Mouse (Mus musculus) kidney, postnatal 0 days (tissue): ENCODE measurements around the gene Cobl. TPM values are rescaled to one million over a fixed set of nuclear protein-coding genes. Genes with fewer than 3 reads are reported as not detected.

Experiments used
- ATAC-seq: fragments of 200-750 bp; cut with Nextera tagmentation; replicated peaks from 2 replicates; pipeline ENCODE4 v1.8.0; 2017; ENCODE audit warnings: low read depth, moderate number of reproducible peaks, moderate TSS enrichment, moderate library complexity; ENCODE audit not compliant: low FRiP score
- DNase-seq: peaks from one replicate; pipeline ENCODE4 v3.0.0-alpha.2; 2016; ENCODE audit warnings: low spot score
- H3K27ac ChIP-seq: fragments of 300-500 bp; sonication (generic); 2 replicates; pipeline ENCODE4 v1.5.1; 2014; ENCODE audit warnings: mild to moderate bottlenecking
- H3K27me3 ChIP-seq: fragments of 300-500 bp; sonication (generic); 2 replicates; pipeline ENCODE4 v1.6.1; 2014; ENCODE audit warnings: low read length, mixed read lengths; ENCODE audit not compliant: insufficient read depth
- H3K36me3 ChIP-seq: fragments of 300-500 bp; sonication (generic); 2 replicates; pipeline ENCODE4 v1.6.1; 2014; ENCODE audit warnings: low read length, mixed read lengths; ENCODE audit not compliant: insufficient read depth
- H3K4me1 ChIP-seq: fragments of 300-500 bp; sonication (generic); replicated peaks from 2 replicates; pipeline ENCODE4 v1.6.1; 2014; ENCODE audit warnings: antibody characterized with exemption, low read length, mixed read lengths; ENCODE audit not compliant: insufficient read depth
- H3K4me2 ChIP-seq: fragments of 300-500 bp; sonication (generic); 2 replicates; pipeline ENCODE4 v1.6.1; 2014; ENCODE audit warnings: mild to moderate bottlenecking, low read length, moderate library complexity, mixed read lengths
- H3K4me3 ChIP-seq: fragments of 300-500 bp; sonication (generic); replicated peaks from 2 replicates; pipeline ENCODE4 v1.5.1; 2014; ENCODE audit warnings: low read depth, low read length
- H3K9ac ChIP-seq: fragments of 300-500 bp; sonication (generic); 2 replicates; pipeline ENCODE4 v1.6.1; 2014; ENCODE audit warnings: low read depth, low read length
- H3K9me3 ChIP-seq: fragments of 300-500 bp; sonication (generic); replicated peaks from 2 replicates; pipeline ENCODE4 v1.6.1; 2016; ENCODE audit warnings: low read length, inconsistent platforms, mixed read lengths
- CTCF ChIP-seq: IDR thresholded peaks from 2 replicates; pipeline ENCODE4 v1.5.1; 2016; ENCODE audit warnings: antibody characterized with exemption, low read depth, mild to moderate bottlenecking, moderate library complexity
- WGBS: fragments of 180-500 bp; shearing (Covaris S2); extraction: QIAGEN DNeasy Blood & Tissue Kit; methylation state at CpG from one replicate; pipeline ENCODE4 v1.1.7; 2014; 5-methylcytosine and 5-hydroxymethylcytosine counted together
- polyA plus RNA-seq: library from polyadenylated mRNA; unstranded; fragments of >200 nt; fragmentation: Nextera tagmentation; extraction: Ambion mirVana; gene quantifications from 2 replicates; pipeline ENCODE4 v1.2.1, GENCODE M21; 2015

Gene Cobl
- polyA plus RNA-seq, 1 experiment from 2014 or later: 8.1 TPM

GRCm38 (mm10) chr11:12435905-12436304 lies 28.9 kb downstream of the Cobl start:
- no peak for TF ChIP-seq CTCF
- no peak overlapping the region for H3K27ac ChIP-seq
- WGBS: 79% methylated on average over 3 of the region's 3 CpGs
- no peaks in the 10 kb centered on the region for H3K9me3 ChIP-seq
- no peak overlapping the region for H3K9ac ChIP-seq
- H3K4me1 ChIP-seq: no peaks in the 10 kb centered on the region
- H3K4me3 ChIP-seq: no peak overlapping the region
- no peaks in the 10 kb centered on the region for H3K36me3 ChIP-seq
- ATAC-seq (no peak), DNase-seq (no peak)
- H3K4me2 ChIP-seq: no peak overlapping the region
- no peaks in the 10 kb centered on the region for H3K27me3 ChIP-seq

- no peak for DNase-seq
- no peak overlapping the region for H3K4me3 ChIP-seq
Observed at GRCm38 (mm10) chr11:12435018-12435417, 29.7 kb downstream of the Cobl start.

GRCm38 (mm10) chr11:12434597-12434996 lies 30.2 kb downstream of the Cobl start:
- Histone ChIP-seq H3K4me1 (no peaks in the 10 kb centered on the region), H3K27ac (no peak overlapping the region), H3K36me3 (no peaks in the 10 kb centered on the region), H3K4me2 (no peak overlapping the region), H3K9me3 (no peaks in the 10 kb centered on the region), H3K27me3 (no peaks in the 10 kb centered on the region), H3K9ac (no peak overlapping the region), H3K4me3 (no peak overlapping the region)
- no peak for TF ChIP-seq CTCF
- DNase-seq (no peak), ATAC-seq (no peak)
- WGBS: 45% methylated on average over 4 of the region's 4 CpGs

More at GRCm38 (mm10) chr11:12435018-12435417, 29.7 kb downstream of the Cobl start:
- ATAC-seq: no peak
- Histone ChIP-seq H3K9ac (no peak overlapping the region), H3K27ac (no peak overlapping the region), H3K4me2 (no peak overlapping the region), H3K9me3 (no peaks in the 10 kb centered on the region), H3K27me3 (no peaks in the 10 kb centered on the region), H3K36me3 (no peaks in the 10 kb centered on the region), H3K4me1 (no peaks in the 10 kb centered on the region)
- no peak for TF ChIP-seq CTCF
- WGBS: 45% methylated on average over 4 of the region's 4 CpGs

GRCm38 (mm10) chr11:12431911-12432310 lies 32.8 kb downstream of the Cobl start:
- DNase-seq (no peak), ATAC-seq (peak; percentile 64; the same call in 1 of the 2 replicates)
- WGBS: 47% methylated on average over 2 of the region's 2 CpGs
- no peaks in the 10 kb centered on the region for H3K36me3 ChIP-seq
- no peaks in the 10 kb centered on the region for H3K27me3 ChIP-seq
- H3K27ac ChIP-seq: no peak overlapping the region
- H3K9ac ChIP-seq: no peak overlapping the region
- TF ChIP-seq CTCF: no peak
- no peaks in the 10 kb centered on the region for H3K9me3 ChIP-seq
- no peak overlapping the region for H3K4me2 ChIP-seq
- H3K4me3 ChIP-seq: no peak overlapping the region
- H3K4me1 ChIP-seq: no peaks in the 10 kb centered on the region

- no peak overlapping the region for H3K27ac ChIP-seq
- 31% methylated on average over 4 of the region's 4 CpGs for WGBS
Observed at GRCm38 (mm10) chr11:12430231-12431041, 34.3 kb downstream of the Cobl start.

GRCm38 (mm10) chr11:12426746-12427145 lies 38.0 kb downstream of the Cobl start:
- Histone ChIP-seq H3K4me2 (no peak overlapping the region), H3K9me3 (no peaks in the 10 kb centered on the region), H3K27ac (no peak overlapping the region), H3K27me3 (no peaks in the 10 kb centered on the region), H3K9ac (no peak overlapping the region), H3K36me3 (no peaks in the 10 kb centered on the region), H3K4me1 (no peaks in the 10 kb centered on the region), H3K4me3 (no peak overlapping the region)
- WGBS: 78% methylated on average over 5 of the region's 5 CpGs
- no peak for DNase-seq
- ATAC-seq: peak; percentile 46; the same call in 1 of the 2 replicates
- TF ChIP-seq CTCF: no peak

More at GRCm38 (mm10) chr11:12430231-12431041, 34.3 kb downstream of the Cobl start:
- no peaks in the 10 kb centered on the region for H3K36me3 ChIP-seq
- H3K4me1 ChIP-seq: no peaks in the 10 kb centered on the region
- no peak overlapping the region for H3K4me3 ChIP-seq
- no peak overlapping the region for H3K4me2 ChIP-seq
- no peak for ATAC-seq
- TF ChIP-seq CTCF: no peak
- DNase-seq: peak; percentile 46
- H3K27me3 ChIP-seq: no peaks in the 10 kb centered on the region
- H3K9me3 ChIP-seq: no peaks in the 10 kb centered on the region
- H3K9ac ChIP-seq: no peak overlapping the region
